Mouse (Mus musculus): Measurements from ENCODE around the gene Zfp60. TPM values are rescaled to one million over a fixed set of nuclear protein-coding genes. Genes with fewer than 3 reads are reported as not detected.

Gene Zfp60
- polyA plus RNA-seq, 1 experiment from 2014 or later: 13.1 TPM

DNA sequence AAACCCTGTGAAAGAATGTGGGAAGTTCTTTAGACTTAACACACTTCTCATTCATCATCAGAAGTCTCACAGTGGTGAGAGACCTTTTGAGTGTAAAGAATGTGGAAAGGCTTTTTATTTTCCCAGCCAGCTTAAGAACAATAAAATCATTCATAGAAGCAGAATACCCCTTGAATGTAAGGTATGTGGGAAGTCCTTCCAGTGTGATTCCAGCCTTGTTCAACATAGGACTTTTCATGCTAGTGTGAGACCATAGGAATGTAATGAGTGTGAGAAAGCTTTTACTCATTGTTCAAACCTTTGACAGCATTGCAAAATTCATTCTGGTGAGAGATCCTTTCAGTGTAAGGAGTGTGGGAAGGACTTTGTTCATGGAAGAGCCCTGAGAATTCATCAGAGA, 63.4 kb downstream of the Zfp60 start:
- in situ Hi-C loops (cut with MboI; ENCODE audit: low pct_unique_long_range_greater_than_20kb): no loop called here
- peak; percentile 31 for ATAC-seq
- ChIA-PET CTCF (no interaction called here), POLR2A (no interaction called here)
- no peak for TF ChIP-seq CTCF (IDR thresholded peaks at IDR 0.05)
- no peaks in the 10 kb centered on the region for H3K27me3 ChIP-seq
- no peak for DNase-seq (ENCODE audit: low read depth, low spot score)

DNA sequence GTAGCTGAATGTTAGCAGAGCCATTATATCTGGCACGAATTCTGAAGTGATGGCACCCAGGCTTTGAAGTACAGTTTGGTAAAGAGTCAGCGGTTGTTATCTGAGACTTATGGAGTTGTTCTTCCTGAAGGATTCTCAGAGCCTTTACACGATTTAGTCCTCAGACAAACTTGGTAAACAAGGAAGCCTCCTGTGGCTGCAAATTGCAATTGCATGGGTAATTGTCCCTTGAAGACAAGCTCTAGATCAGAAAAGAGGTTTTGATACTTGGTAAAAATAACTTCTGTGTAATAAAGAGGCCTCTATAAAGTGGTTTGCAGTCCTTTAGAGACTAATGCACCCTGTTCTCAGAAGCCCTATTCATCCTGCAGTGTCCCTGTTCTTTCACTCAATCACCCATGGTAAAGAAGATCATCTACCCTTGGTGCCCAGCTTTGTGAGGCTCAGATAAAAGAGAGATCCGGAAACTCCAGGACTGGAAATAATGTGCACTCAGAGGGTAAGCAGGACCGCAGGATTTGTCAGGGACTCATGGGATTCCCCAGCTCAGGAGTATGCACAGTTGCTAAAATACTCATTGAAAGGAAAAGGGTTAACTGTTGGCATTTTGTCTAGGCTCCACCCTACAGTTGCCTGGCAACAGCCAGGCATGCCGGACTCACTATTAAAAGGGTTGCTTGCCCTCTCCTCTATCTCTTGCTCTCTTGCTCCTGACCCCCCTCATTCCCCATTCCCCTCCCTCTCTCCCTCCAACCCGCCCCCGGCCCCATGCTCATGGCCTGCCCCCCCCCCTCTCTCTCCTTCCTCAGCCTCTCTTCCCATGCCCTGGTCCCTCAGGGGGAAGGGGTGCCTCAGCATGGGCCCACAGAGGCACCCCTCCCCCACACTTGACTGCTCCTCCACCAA, 67.0 kb downstream of the Zfp60 start:
- POLR2A ChIA-PET: no interaction called here
- CTCF ChIA-PET: interaction anchor here (0.9 kb wide), 1 partner anchor 21 kb away, joined by 3 read pairs; no protein-coding TSS in a partner anchor
- no peak for ATAC-seq
- peak; percentile 28 for TF ChIP-seq CTCF (IDR thresholded peaks at IDR 0.05)
- in situ Hi-C loops (cut with MboI; ENCODE audit: low pct_unique_long_range_greater_than_20kb): no loop called here
- no peak for DNase-seq (ENCODE audit: low read depth, low spot score)
- no peaks in the 10 kb centered on the region for H3K27me3 ChIP-seq

GRCm38 (mm10) chr7:27801137-27801536, 69.9 kb downstream of the Zfp60 start:
- peak; percentile 64 for TF ChIP-seq CTCF (IDR thresholded peaks at IDR 0.05)
- ATAC-seq (no peak), DNase-seq (ENCODE audit: low read depth, low spot score) (no peak)
- in situ Hi-C loops (cut with MboI; ENCODE audit: low pct_unique_long_range_greater_than_20kb): no loop called here
- ChIA-PET POLR2A (no interaction called here), CTCF (interaction anchor here (0.7 to 2.1 kb wide), 2 partner anchors 106 to 129 kb away, joined by 4 to 6 read pairs; no protein-coding TSS in a partner anchor)
- no peaks in the 10 kb centered on the region for H3K27me3 ChIP-seq

GRCm38 (mm10) chr7:27802986-27803385, 71.8 kb downstream of the Zfp60 start:
- DNase-seq (ENCODE audit: low read depth, low spot score) (no peak), ATAC-seq (no peak)
- H3K27me3 ChIP-seq: no peaks in the 10 kb centered on the region
- no peak for TF ChIP-seq CTCF (IDR thresholded peaks at IDR 0.05)
- POLR2A ChIA-PET: no interaction called here
- CTCF ChIA-PET: no interaction called here
- in situ Hi-C loops (cut with MboI; ENCODE audit: low pct_unique_long_range_greater_than_20kb): no loop called here

Other genes with a start within 250 kb of the Zfp60 start
- 27.6 TPM for gene Sertad1, start 244.5 kb upstream of the Zfp60 start, polyA plus RNA-seq (2021)
- gene Prx, start 232.1 kb upstream of the Zfp60 start, polyA plus RNA-seq (2021): 4.4 TPM
- 0.95 TPM for gene Hipk4, start 208.1 kb upstream of the Zfp60 start, polyA plus RNA-seq (2021)
- 148 TPM for gene Pld3, start 178.2 kb upstream of the Zfp60 start, polyA plus RNA-seq (2021)
- gene 2310022A10Rik, start 178.2 kb upstream of the Zfp60 start, polyA plus RNA-seq (2021): 13.6 TPM
- gene Akt2, start 139.8 kb upstream of the Zfp60 start, polyA plus RNA-seq (2021): 71.9 TPM
- 0.12 TPM for gene Ttc9b, start 77.5 kb upstream of the Zfp60 start, polyA plus RNA-seq (2021)
- gene Map3k10, start 56.8 kb upstream of the Zfp60 start, polyA plus RNA-seq (2021): 34.0 TPM
- 1.1 TPM for gene Zfp607b, start 42.0 kb upstream of the Zfp60 start, polyA plus RNA-seq (2021)
- 4.2 TPM for gene Zfp626, start 75.8 kb downstream of the Zfp60 start, polyA plus RNA-seq (2021)
- gene Zfp59, start 107.2 kb downstream of the Zfp60 start, polyA plus RNA-seq (2021): 5.4 TPM
- gene Zfp607a, start 126.1 kb downstream of the Zfp60 start, polyA plus RNA-seq (2021): 2.7 TPM
- gene Zfp974, start 198.1 kb downstream of the Zfp60 start, polyA plus RNA-seq (2021): 8.1 TPM
- 9.2 TPM for gene Zfp780b, start 247.8 kb downstream of the Zfp60 start, polyA plus RNA-seq (2021)